In genomic region chr14:121146213-121146612, GRCm38 (mm10) we compare ENCODE assay signal across 11 mouse cellular contexts.
DNase-seq lines count a peak whose midpoint lies in the region; ATAC-seq and TF ChIP-seq lines count a peak whose summit lies in the region.
"Had no signal": no experiment of that assay in that cellular context is flagged by ENCODE, and none has a peak within 500 bp of the region (broad histone marks: within the 10 kb centered on the region; RNA-seq: fewer than 3 reads in every experiment).

No protein-coding gene starts in this region.

- H3K27ac ChIP-seq in liver, embryonic 12.5 days, result 0 out of 2 replicates have a peak overlapping the region, but pooled peaks have one; percentile 10
- peak overlapping the region; percentile 68 for H3K27ac ChIP-seq in lung, postnatal 0 days (ENCODE audit: low read length)
- H3K27ac ChIP-seq: forebrain, embryonic 12.5 days; limb, embryonic 15.5 days had no signal

- no peaks in the 10 kb centered on the region for H3K27me3 ChIP-seq in liver, embryonic 12.5 days (replicated peaks)
- no peaks in the 10 kb centered on the region for H3K27me3 ChIP-seq in lung, postnatal 0 days (replicated peaks; ENCODE audit: insufficient read depth, low read length)
- H3K27me3 ChIP-seq: forebrain, embryonic 12.5 days; limb, embryonic 15.5 days had no signal

- no peak for TF ChIP-seq EP300 in lung, postnatal 0 days (IDR thresholded peaks at IDR 0.05)

- H3K4me1 ChIP-seq in liver, embryonic 12.5 days, result peaks cover 31% of the 10 kb centered on the region
- H3K4me1 ChIP-seq in lung, postnatal 0 days (ENCODE audit: insufficient read depth, low read depth, low read length), result peaks cover 24% of the 10 kb centered on the region; the same call in 1 of the 2 replicates

- H3K4me2 ChIP-seq in liver, embryonic 12.5 days, result no peak overlapping the region
- H3K4me2 ChIP-seq in lung, postnatal 0 days (replicated peaks; ENCODE audit: low read depth, low read length), result no peak overlapping the region
- H3K4me2 ChIP-seq: forebrain, embryonic 12.5 days; limb, embryonic 15.5 days had no signal

- DNase-seq in liver, result no peak
- DNase-seq in kidney, adult 9 months, result peak; percentile 76
- DNase-seq in lung, postnatal 0 days (ENCODE audit: low spot score), result peak; percentile 72
- no peak for DNase-seq in left cerebral cortex, adult 11 months (ENCODE audit: low spot score)
- DNase-seq in natural killer cell, adult 2 months (ENCODE audit: low spot score in 2 of 2), result no peak
- no peak for DNase-seq in spleen, postnatal 4 days (ENCODE audit: low spot score in 2 of 2)
- DNase-seq: embryo, embryonic 11 days had no signal

- H3K4me3 ChIP-seq in liver, embryonic 12.5 days, result no peak overlapping the region
- H3K4me3 ChIP-seq in lung, postnatal 0 days (ENCODE audit: low read depth, low read length), result no peak overlapping the region
- H3K4me3 ChIP-seq: forebrain, embryonic 12.5 days; limb, embryonic 15.5 days had no signal

- H3K9ac ChIP-seq in liver, embryonic 12.5 days, result no peak overlapping the region
- H3K9ac ChIP-seq in lung, postnatal 0 days (replicated peaks; ENCODE audit: low read depth), result no peak overlapping the region
- H3K9ac ChIP-seq: forebrain, embryonic 12.5 days; limb, embryonic 15.5 days had no signal

- no peak for TF ChIP-seq CTCF in lung, postnatal 0 days (IDR thresholded peaks at IDR 0.05)

- WGBS in liver, embryonic 12.5 days (ENCODE audit: insufficient replicate concordance), result 29% methylated on average over 7 of the region's 7 CpGs
- 36% methylated on average over 7 of the region's 7 CpGs for WGBS in lung, postnatal 0 days

- ATAC-seq in liver, embryonic 12.5 days, result no peak
- peak; percentile 18; the same call in 1 of the 2 replicates for ATAC-seq in lung, postnatal 0 days
- ATAC-seq: activated CD4-positive, CD25-positive, alpha-beta regulatory T cell, adult 4 months had no signal

- no peaks in the 10 kb centered on the region for H3K9me3 ChIP-seq in liver, embryonic 12.5 days (replicated peaks)
- H3K9me3 ChIP-seq in lung, postnatal 0 days (ENCODE audit: low read length), result no peaks in the 10 kb centered on the region
- H3K9me3 ChIP-seq: forebrain, embryonic 12.5 days; limb, embryonic 15.5 days had no signal

- H3K36me3 ChIP-seq in liver, embryonic 12.5 days, result no peaks in the 10 kb centered on the region
- H3K36me3 ChIP-seq in lung, postnatal 0 days (ENCODE audit: insufficient read depth, low read length), result no peaks in the 10 kb centered on the region
- H3K36me3 ChIP-seq: forebrain, embryonic 12.5 days; limb, embryonic 15.5 days had no signal

Comparison
In these comparisons a context has a peak if more than half of its experiments do, and no peak if none do; other contexts are left out.
1. DNase-seq: peak in kidney, adult 9 months (single experiment) and lung, postnatal 0 days (single experiment); none in liver (single experiment), left cerebral cortex, adult 11 months (single experiment), natural killer cell, adult 2 months (0 of 2) and spleen, postnatal 4 days (0 of 2).